Mouse (Mus musculus) myocyte (in vitro differentiated cells): ENCODE data around the gene Camk1d. TPM values are rescaled to one million over a fixed set of nuclear protein-coding genes. Genes with fewer than 3 reads are reported as not detected.

ENCODE experiments used
- H3K27me3 ChIP-seq: one replicate; pipeline ENCODE4 v1.6.1; 2011; ENCODE audit not compliant: control insufficient read depth, insufficient read depth, insufficient read length
- H3K36me3 ChIP-seq: one replicate; pipeline ENCODE4 v1.6.1; 2011; ENCODE audit not compliant: control insufficient read depth, insufficient read depth
- H3K4me2 ChIP-seq: one replicate; pipeline ENCODE4 v1.6.1; 2011; ENCODE audit warnings: low read depth, control low read depth
- H3K4me3 ChIP-seq: one replicate; pipeline ENCODE4 v1.5.1; 2011; ENCODE audit warnings: mild to moderate bottlenecking, control low read depth, moderate library complexity
- H3K79me2 ChIP-seq: one replicate; pipeline ENCODE4 v1.6.1; 2011; ENCODE audit not compliant: control insufficient read depth, insufficient read depth
- H3ac ChIP-seq: one replicate; pipeline ENCODE4 v1.6.1; 2011; ENCODE audit not compliant: control insufficient read depth, insufficient read length
- CEBPB ChIP-seq: IDR thresholded peaks from 2 replicates; pipeline ENCODE4 v1.6.1; 2011; ENCODE audit warnings: mild to moderate bottlenecking, moderate library complexity; ENCODE audit not compliant: poor library complexity, insufficient read depth, severe bottlenecking
- E2F4 ChIP-seq: IDR thresholded peaks from one replicate; pipeline ENCODE4 v1.6.1; 2011; ENCODE audit warnings: mild to moderate bottlenecking, control low read depth, moderate library complexity; ENCODE audit not compliant: insufficient read depth
- MAX ChIP-seq: IDR thresholded peaks from one replicate; pipeline ENCODE4 v1.6.1; 2011; ENCODE audit warnings: low read depth, mild to moderate bottlenecking, control low read depth
- MYOD1 ChIP-seq, 3 experiments: IDR thresholded peaks; one replicate each; pipeline ENCODE4 v1.6.1; 2011; ENCODE audit warnings: control low read depth in 2 of 3, low read depth in 2 of 3, mild to moderate bottlenecking in 2 of 3, moderate library complexity in 1 of 3; ENCODE audit not compliant: insufficient read length in 2 of 3, control insufficient read depth in 1 of 3
- MYOG ChIP-seq, 3 experiments: IDR thresholded peaks; one replicate each; pipeline ENCODE4 v1.6.1; 2011; ENCODE audit warnings: control low read depth in 2 of 3, low read depth in 2 of 3, mild to moderate bottlenecking in 2 of 3; ENCODE audit not compliant: insufficient read length in 2 of 3, control insufficient read depth in 1 of 3, insufficient read depth in 1 of 3
- POLR2A ChIP-seq: IDR thresholded peaks from one replicate; pipeline ENCODE4 v1.6.1; 2011; ENCODE audit warnings: low read depth, mild to moderate bottlenecking, control low read depth, moderate library complexity; ENCODE audit not compliant: insufficient read length
- POLR2AphosphoS2 ChIP-seq: IDR thresholded peaks from one replicate; pipeline ENCODE4 v1.6.1; 2011; ENCODE audit warnings: low read depth, control low read depth; ENCODE audit not compliant: insufficient read length
- REST ChIP-seq: IDR thresholded peaks from one replicate; pipeline ENCODE4 v1.6.1; 2011; ENCODE audit warnings: mild to moderate bottlenecking, control low read depth, moderate library complexity; ENCODE audit not compliant: insufficient read depth, insufficient read length
- SRF ChIP-seq: IDR thresholded peaks from one replicate; pipeline ENCODE4 v1.6.1; 2011; ENCODE audit warnings: low read depth; ENCODE audit not compliant: control insufficient read depth, insufficient read length
- TCF12 ChIP-seq: IDR thresholded peaks from one replicate; pipeline ENCODE4 v1.6.1; 2011; ENCODE audit warnings: mild to moderate bottlenecking, control low read depth; ENCODE audit not compliant: poor library complexity, insufficient read depth, severe bottlenecking
- TCF3 ChIP-seq: IDR thresholded peaks from one replicate; pipeline ENCODE4 v1.6.1; 2011; ENCODE audit warnings: low read depth, control low read depth; ENCODE audit not compliant: insufficient read length
- USF1 ChIP-seq: IDR thresholded peaks from one replicate; pipeline ENCODE4 v1.6.1; 2011; ENCODE audit warnings: low read depth, mild to moderate bottlenecking, control low read depth, moderate library complexity
- polyA plus RNA-seq: library from polyadenylated mRNA; unstranded; fragments of >200 nt; fragmentation: generic; extraction: Trizol; gene quantifications from one replicate; pipeline ENCODE4 v1.2.1, GENCODE M21; 2012; ENCODE audit warnings: missing spikeins

The Camk1d gene
- polyA plus RNA-seq, 1 experiment: 1.1 TPM

DNA sequence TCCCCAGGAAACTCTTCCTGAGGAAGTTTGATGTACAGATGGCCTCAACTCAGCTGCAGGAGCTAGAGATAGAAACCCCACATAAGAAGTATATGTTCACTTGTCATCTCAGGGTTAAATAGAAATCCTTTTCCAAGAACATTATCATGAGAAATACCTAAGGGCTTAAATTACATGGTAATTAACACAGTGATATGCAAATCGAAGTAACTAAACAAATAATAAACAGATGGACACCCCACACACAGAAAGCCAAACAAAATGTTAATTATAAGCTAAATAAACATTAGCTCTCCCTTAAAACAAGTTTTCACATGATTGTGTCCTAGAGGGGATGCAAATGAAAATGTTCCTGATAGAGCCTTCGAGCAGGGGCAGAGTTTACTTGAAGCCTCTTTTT is 246.8 kb downstream of the Camk1d start:
- no peaks in the 10 kb centered on the region for H3K27me3 ChIP-seq
- no peak overlapping the region for H3K4me3 ChIP-seq

DNA sequence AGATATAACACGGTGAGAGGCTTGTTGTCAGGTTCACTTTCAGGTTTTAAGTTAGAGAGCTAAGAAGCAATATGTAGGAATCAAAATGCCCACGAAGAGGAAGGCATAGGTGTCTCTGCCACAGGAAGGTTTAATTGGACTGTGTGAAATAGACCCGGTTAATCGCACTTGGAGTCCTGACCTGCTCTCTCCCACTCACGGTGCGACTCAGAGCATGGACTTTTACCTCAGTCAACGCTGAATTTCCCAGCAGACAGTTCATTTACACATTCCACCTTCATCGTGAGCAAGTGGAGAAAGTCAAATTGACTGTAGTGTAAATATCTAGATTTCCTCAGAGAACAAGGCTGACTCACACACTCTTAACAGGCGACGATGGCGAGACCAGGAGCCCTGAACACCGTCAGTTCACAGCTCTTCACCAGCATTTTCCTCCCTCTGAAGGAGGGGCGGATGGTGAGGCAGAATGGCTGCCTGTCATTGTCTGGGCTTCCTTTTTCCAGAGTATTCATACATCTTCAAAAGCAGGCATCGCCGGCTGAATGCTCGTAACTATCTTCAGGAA is 255.6 kb downstream of the Camk1d start:
- Histone ChIP-seq H3K4me3 (no peak overlapping the region), H3ac (no peak overlapping the region), H3K27me3 (no peaks in the 10 kb centered on the region), H3K4me2 (no peak overlapping the region), H3K36me3 (no peaks in the 10 kb centered on the region), H3K79me2 (no peaks in the 10 kb centered on the region)
- TF ChIP-seq E2F4: no peak
- no peak for TF ChIP-seq REST
- no peak for TF ChIP-seq POLR2A

More for the DNA sequence above, 246.8 kb downstream of the Camk1d start:
- Histone ChIP-seq H3K4me2 (no peak overlapping the region), H3K79me2 (no peaks in the 10 kb centered on the region), H3ac (no peak overlapping the region), H3K36me3 (no peaks in the 10 kb centered on the region)
- no peak for TF ChIP-seq CEBPB
- TF ChIP-seq POLR2A: no peak
- TF ChIP-seq MAX: no peak
- no peak for TF ChIP-seq REST
- TF ChIP-seq USF1: no peak
- no peak for TF ChIP-seq SRF

DNA sequence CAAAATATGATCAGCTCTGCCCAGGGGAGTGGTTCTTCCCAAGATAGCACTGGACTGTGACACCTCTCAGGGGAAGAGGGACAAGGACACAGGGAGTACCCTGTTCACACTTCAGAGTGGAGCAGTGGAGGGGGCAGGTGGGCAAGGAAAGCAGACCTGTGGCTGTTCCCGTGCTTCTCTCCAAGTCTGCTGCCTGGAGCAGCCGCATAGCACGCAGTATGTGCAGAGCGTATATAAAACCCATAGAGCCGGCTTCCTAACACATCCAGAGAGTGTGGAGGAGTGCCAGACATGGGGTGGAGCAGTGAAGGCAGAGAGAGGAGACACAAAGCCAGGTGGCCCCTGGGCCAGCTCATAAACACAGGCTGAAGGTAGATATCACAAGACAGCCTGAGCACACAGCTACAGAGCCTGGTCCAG is 256.2 kb downstream of the Camk1d start:
- Histone ChIP-seq H3K27me3 (no peaks in the 10 kb centered on the region), H3K36me3 (no peaks in the 10 kb centered on the region), H3K4me3 (no peak overlapping the region), H3K79me2 (no peaks in the 10 kb centered on the region), H3ac (no peak overlapping the region), H3K4me2 (no peak overlapping the region)
- TF ChIP-seq CEBPB: no peak
- no peak for TF ChIP-seq MYOD1 (IDR thresholded peaks at IDR 0.05; ENCODE audit: control insufficient read depth in 1 of 3, insufficient read length in 2 of 3, low read depth in 2 of 3)
- TF ChIP-seq USF1: no peak
- no peak for TF ChIP-seq E2F4
- no peak for TF ChIP-seq TCF3
- no peak for TF ChIP-seq MYOG (IDR thresholded peaks at IDR 0.05; ENCODE audit: control insufficient read depth in 1 of 3, insufficient read depth in 1 of 3, insufficient read length in 2 of 3, low read depth in 2 of 3)
- no peak for TF ChIP-seq POLR2A
- TF ChIP-seq TCF12: no peak
- TF ChIP-seq SRF: no peak
- no peak for TF ChIP-seq MAX

DNA sequence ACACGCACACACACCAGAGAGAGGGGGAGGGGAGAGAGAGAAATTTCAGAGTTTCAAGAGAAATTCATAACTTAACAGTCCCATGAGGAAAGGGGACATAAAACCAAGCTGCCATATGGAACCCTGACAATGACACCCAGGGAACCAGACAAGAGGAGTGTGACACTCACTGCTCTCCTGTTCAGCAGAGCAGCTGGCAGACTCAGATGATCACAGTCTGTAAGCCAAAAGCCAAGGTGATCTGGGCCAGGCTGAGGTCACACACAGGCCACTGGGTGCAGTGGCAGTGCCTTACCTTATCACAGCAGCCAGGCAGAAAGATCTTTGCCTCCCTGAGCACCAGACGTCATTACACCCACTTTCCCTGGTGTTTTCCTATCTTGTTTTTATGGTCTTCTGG is 258.2 kb downstream of the Camk1d start:
- no peak overlapping the region for H3K4me2 ChIP-seq
- H3K27me3 ChIP-seq: no peaks in the 10 kb centered on the region
- H3K4me3 ChIP-seq: no peak overlapping the region
- TF ChIP-seq TCF12 (no peak), SRF (no peak), E2F4 (no peak), MYOG (IDR thresholded peaks at IDR 0.05; ENCODE audit: control insufficient read depth in 1 of 3, insufficient read depth in 1 of 3, insufficient read length in 2 of 3, low read depth in 2 of 3) (no peak)
- H3K79me2 ChIP-seq: no peaks in the 10 kb centered on the region
- no peaks in the 10 kb centered on the region for H3K36me3 ChIP-seq
- H3ac ChIP-seq: no peak overlapping the region

DNA sequence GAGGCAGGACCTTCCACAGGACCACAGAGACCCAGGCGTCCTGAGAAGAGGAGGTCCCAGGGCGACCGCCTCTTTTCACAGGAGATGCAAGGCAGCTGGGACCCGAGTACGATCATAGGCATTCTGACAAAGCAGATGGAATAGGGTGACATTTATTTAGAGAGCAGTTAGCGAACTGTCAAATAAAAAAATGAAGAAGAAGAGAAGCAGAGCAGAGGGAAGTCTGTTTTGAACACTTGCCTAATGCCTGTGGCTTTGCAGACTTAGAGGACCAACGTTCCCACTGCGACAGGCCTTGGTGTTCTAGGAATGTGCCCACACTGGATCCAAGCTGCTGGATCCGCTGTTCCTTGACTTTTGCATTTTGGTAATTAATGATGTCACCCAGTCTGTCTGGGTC is 259.5 kb downstream of the Camk1d start:
- Histone ChIP-seq H3K27me3 (no peaks in the 10 kb centered on the region), H3ac (no peak overlapping the region), H3K36me3 (no peaks in the 10 kb centered on the region), H3K4me2 (no peak overlapping the region), H3K4me3 (no peak overlapping the region), H3K79me2 (no peaks in the 10 kb centered on the region)
- TF ChIP-seq MYOD1 (IDR thresholded peaks at IDR 0.05; ENCODE audit: control insufficient read depth in 1 of 3, insufficient read length in 2 of 3, low read depth in 2 of 3) (no peak), REST (no peak), POLR2A (no peak)

DNA sequence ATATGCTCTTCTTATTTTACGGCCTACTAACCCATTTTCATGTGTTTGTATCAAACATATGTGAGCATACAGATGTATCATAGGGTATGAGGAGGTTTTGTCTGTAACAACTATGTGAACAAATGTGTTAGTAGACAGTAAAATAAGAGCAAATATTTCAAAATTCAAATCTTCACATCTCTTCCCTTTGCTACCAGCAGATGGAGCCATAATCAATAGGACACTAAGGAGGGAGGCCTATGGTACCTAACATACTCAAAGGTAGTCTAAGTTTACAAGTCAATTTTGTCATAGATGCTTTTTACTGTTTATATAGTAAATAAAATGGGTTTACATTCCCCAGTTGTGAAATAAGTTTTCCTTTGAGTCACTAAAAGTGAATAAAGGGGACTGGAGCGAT is 262.7 kb downstream of the Camk1d start:
- no peak for TF ChIP-seq MYOD1 (IDR thresholded peaks at IDR 0.05; ENCODE audit: control insufficient read depth in 1 of 3, insufficient read length in 2 of 3, low read depth in 2 of 3)
- no peak for TF ChIP-seq REST
- TF ChIP-seq USF1: no peak
- TF ChIP-seq POLR2AphosphoS2: no peak
- no peak for TF ChIP-seq CEBPB
- no peak for TF ChIP-seq E2F4
- TF ChIP-seq MAX: no peak
- no peak for TF ChIP-seq TCF12
- TF ChIP-seq MYOG (IDR thresholded peaks at IDR 0.05; ENCODE audit: control insufficient read depth in 1 of 3, insufficient read depth in 1 of 3, insufficient read length in 2 of 3, low read depth in 2 of 3): no peak
- no peak for TF ChIP-seq SRF
- no peak for TF ChIP-seq TCF3
- no peak for TF ChIP-seq POLR2A
- Histone ChIP-seq H3K27me3 (no peaks in the 10 kb centered on the region), H3K4me2 (no peak overlapping the region), H3K79me2 (no peaks in the 10 kb centered on the region), H3ac (no peak overlapping the region), H3K36me3 (no peaks in the 10 kb centered on the region), H3K4me3 (no peak overlapping the region)
